8 mouse cellular contexts compared by ENCODE assay signal in the genomic region with DNA sequence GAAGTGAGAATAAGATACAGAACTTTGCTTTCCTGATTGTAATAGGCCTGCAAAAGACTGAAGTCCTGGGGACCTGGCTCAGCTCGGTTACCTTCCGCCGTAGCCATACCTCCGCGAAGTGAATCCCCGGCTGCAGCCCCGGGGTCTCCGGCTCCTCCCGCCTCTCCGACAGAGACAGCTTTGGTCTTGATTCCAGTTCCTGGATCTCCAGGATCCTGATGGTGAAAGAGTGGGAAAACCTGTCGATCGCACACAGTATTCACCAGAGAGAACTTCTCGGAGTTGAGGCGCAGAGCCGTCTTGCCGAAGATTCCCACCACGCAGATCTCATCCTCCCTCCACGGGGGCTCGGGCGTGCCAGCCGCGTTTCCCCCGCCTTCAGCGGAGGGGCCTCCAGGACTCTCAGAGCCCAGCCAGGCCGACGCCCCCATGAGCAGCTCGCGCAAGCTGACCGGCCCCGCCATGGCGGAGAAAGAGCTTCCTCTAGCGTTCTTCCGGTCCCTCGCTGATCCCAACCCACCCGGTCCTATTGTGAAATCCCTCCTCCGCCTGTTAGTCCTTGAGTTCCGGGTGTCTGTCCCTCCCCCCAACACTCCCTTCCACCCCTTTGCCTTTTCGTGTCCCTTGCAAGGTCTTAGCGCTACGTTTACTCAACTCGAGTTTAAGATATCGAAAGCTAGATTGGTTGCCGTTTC. TPM values are rescaled to one million over a fixed set of nuclear protein-coding genes. Genes with fewer than 3 reads are reported as not detected.
DNase-seq lines count a peak whose midpoint lies in the region; ATAC-seq and TF ChIP-seq lines count a peak whose summit lies in the region.

A gene (minus strand): TSS at position 485 of the 695 bp plus-strand sequence.

- H3K4me2 ChIP-seq in embryonic facial prominence, embryonic 15.5 days (replicated peaks) = peak within 1 kb of the TSS; percentile 72
- peak within 1 kb of the TSS; percentile 89 for H3K4me2 ChIP-seq in limb, embryonic 14.5 days (replicated peaks; ENCODE audit: low read depth, low read length, severe bottlenecking)
- H3K4me2 ChIP-seq in midbrain, embryonic 16.5 days (ENCODE audit: low read length) = peak within 1 kb of the TSS; percentile 88

- peaks cover 33% of the 10 kb centered on the region for H3K36me3 ChIP-seq in embryonic facial prominence, embryonic 15.5 days
- peaks cover 41% of the 10 kb centered on the region for H3K36me3 ChIP-seq in limb, embryonic 14.5 days (ENCODE audit: control insufficient read depth, insufficient read depth, low read length)
- peaks cover 5% of the 10 kb centered on the region; the same call in 1 of the 2 replicates for H3K36me3 ChIP-seq in midbrain, embryonic 16.5 days (ENCODE audit: control insufficient read depth, insufficient read depth, low read length)
- peaks cover 9% of the 10 kb centered on the region for H3K36me3 ChIP-seq in spleen, adult 2 months (ENCODE audit: control insufficient read depth, insufficient read depth, low read length)

- no peaks in the 10 kb centered on the region for H3K27me3 ChIP-seq in embryonic facial prominence, embryonic 15.5 days
- no peaks in the 10 kb centered on the region for H3K27me3 ChIP-seq in limb, embryonic 14.5 days (ENCODE audit: control insufficient read depth, insufficient read depth, low read length)
- H3K27me3 ChIP-seq in midbrain, embryonic 16.5 days (ENCODE audit: control insufficient read depth, insufficient read depth, low read depth, low read length) = no peaks in the 10 kb centered on the region
- no peaks in the 10 kb centered on the region for H3K27me3 ChIP-seq in spleen, adult 2 months (ENCODE audit: control insufficient read depth, insufficient read depth, low read length)

- no peak for TF ChIP-seq CTCF in bone marrow macrophage, adult 2 months (IDR thresholded peaks at IDR 0.05; ENCODE audit: low read depth, low read length)
- no peak for TF ChIP-seq CTCF in spleen, adult 2 months (IDR thresholded peaks at IDR 0.05; ENCODE audit: extremely low read depth, insufficient read depth, insufficient read length, insufficient replicate concordance)

- ATAC-seq in embryonic facial prominence, embryonic 15.5 days (ENCODE audit: insufficient number of reproducible peaks, low FRiP score, low TSS enrichment, low read depth) = peak; percentile 86
- ATAC-seq in limb, embryonic 14.5 days (ENCODE audit: low FRiP score, low read depth) = peak; percentile 91
- ATAC-seq in midbrain, embryonic 16.5 days = peak; percentile 90

- TF ChIP-seq POLR2A in bone marrow macrophage, adult 2 months (IDR thresholded peaks at IDR 0.05; ENCODE audit: borderline replicate concordance, low read depth, low read length) = 0 out of 2 replicates have a peak, but pooled peaks have one; percentile 52
- TF ChIP-seq POLR2A in limb, embryonic 14.5 days (IDR thresholded peaks at IDR 0.05; ENCODE audit: borderline replicate concordance, extremely low read depth, insufficient read depth, insufficient read length) = peak; percentile 70; the same call in 1 of the 2 replicates
- TF ChIP-seq POLR2A in spleen, adult 2 months (IDR thresholded peaks at IDR 0.05; ENCODE audit: low read depth, low read length) = peak; percentile 68; the same call in 1 of the 2 replicates

- peak; percentile 84 to 86 for DNase-seq in B cell, adult 2 months
- DNase-seq in heart, adult 8-10 months (ENCODE audit: low spot score) = peak; percentile 86
- DNase-seq in kidney, adult 9 months = peak; percentile 85
- DNase-seq in limb, embryonic 14.5 days (ENCODE audit: low spot score) = peak; percentile 91
- DNase-seq in spleen, adult 2 months (ENCODE audit: low read depth in 1 of 2, low spot score in 2 of 2) = peak; percentile 73 to 74

- H3K9me3 ChIP-seq in embryonic facial prominence, embryonic 15.5 days (replicated peaks) = no peaks in the 10 kb centered on the region
- H3K9me3 ChIP-seq in limb, embryonic 14.5 days (ENCODE audit: control insufficient read depth, low read length) = no peaks in the 10 kb centered on the region
- H3K9me3 ChIP-seq in midbrain, embryonic 16.5 days (replicated peaks; ENCODE audit: control insufficient read depth, low read length, poor library complexity, severe bottlenecking) = no peaks in the 10 kb centered on the region

- H3K27ac ChIP-seq in bone marrow macrophage, adult 2 months (ENCODE audit: insufficient read depth, low read depth, low read length) = peak within 1 kb of the TSS; percentile 41
- H3K27ac ChIP-seq in embryonic facial prominence, embryonic 15.5 days (replicated peaks) = peak within 1 kb of the TSS; percentile 67
- H3K27ac ChIP-seq in limb, embryonic 14.5 days (replicated peaks; ENCODE audit: low read depth, low read length) = peak within 1 kb of the TSS; percentile 68
- peak within 1 kb of the TSS; percentile 30 for H3K27ac ChIP-seq in midbrain, embryonic 16.5 days (ENCODE audit: low read length)
- peak within 1 kb of the TSS; percentile 48 for H3K27ac ChIP-seq in spleen, adult 2 months (ENCODE audit: insufficient read depth, low read length)

- H3K4me1 ChIP-seq in bone marrow macrophage, adult 2 months (ENCODE audit: control insufficient read depth, insufficient read depth, low read length) = peaks cover 15% of the 10 kb centered on the region
- peaks cover 21% of the 10 kb centered on the region for H3K4me1 ChIP-seq in embryonic facial prominence, embryonic 15.5 days
- peaks cover 19% of the 10 kb centered on the region for H3K4me1 ChIP-seq in limb, embryonic 14.5 days (ENCODE audit: control insufficient read depth, insufficient read depth, low read length)
- H3K4me1 ChIP-seq in midbrain, embryonic 16.5 days (ENCODE audit: control insufficient read depth, insufficient read depth, low read length) = peaks cover 28% of the 10 kb centered on the region
- peaks cover 11% of the 10 kb centered on the region for H3K4me1 ChIP-seq in spleen, adult 2 months (ENCODE audit: control insufficient read depth, insufficient read depth, insufficient read length)

- peak within 1 kb of the TSS; percentile 67 for H3K9ac ChIP-seq in embryonic facial prominence, embryonic 15.5 days
- peak within 1 kb of the TSS; percentile 85 for H3K9ac ChIP-seq in limb, embryonic 14.5 days (ENCODE audit: low read depth, low read length, severe bottlenecking)
- H3K9ac ChIP-seq in midbrain, embryonic 16.5 days (ENCODE audit: low read depth, low read length) = peak within 1 kb of the TSS; percentile 85

- peak within 1 kb of the TSS; percentile 78 for H3K4me3 ChIP-seq in bone marrow macrophage, adult 2 months (ENCODE audit: insufficient read depth, low read length)
- peak within 1 kb of the TSS; percentile 94 for H3K4me3 ChIP-seq in embryonic facial prominence, embryonic 15.5 days (replicated peaks)
- H3K4me3 ChIP-seq in limb, embryonic 14.5 days (replicated peaks; ENCODE audit: low read length) = peak within 1 kb of the TSS; percentile 92
- peak within 1 kb of the TSS; percentile 90 for H3K4me3 ChIP-seq in midbrain, embryonic 16.5 days (ENCODE audit: low read depth, low read length)
- H3K4me3 ChIP-seq in spleen, adult 2 months (ENCODE audit: extremely low read depth, insufficient read depth, insufficient read length) = peak within 1 kb of the TSS; percentile 93

- under 1% methylated on average over 43 of the region's 43 CpGs for WGBS in embryonic facial prominence, embryonic 15.5 days
- WGBS in limb, embryonic 14.5 days = 1% methylated on average over 42 of the region's 43 CpGs
- 1% methylated on average over 43 of the region's 43 CpGs for whole genome bisulfite sequencing in midbrain, embryonic 16.5 days
- under 1% methylated on average over 43 of the region's 43 CpGs for WGBS in spleen, adult 2 months

RNA-seq across cellular contexts. Expression of the gene that starts here (rescaled TPM):
- polyA plus RNA-seq in bone marrow macrophage, adult 2 months (2012; ENCODE audit: insufficient read depth, insufficient read length, missing spikeins) = 11.2 and 12.9 TPM in 2 replicates
- 18.5 and 19.4 TPM in 2 replicates for polyA plus RNA-seq in embryonic facial prominence, embryonic 15.5 days (2015; fragmentation: Nextera tagmentation; extraction: Ambion mirVana)
- total RNA-seq in heart, adult 8-10 months (2022) = 10 to 100 TPM in 1 of 4 experiments, 1 to 10 TPM in 3; 8.9 to 10.3 (median 9.5) TPM
- 18.6 and 19.5 TPM in 2 replicates for polyA plus RNA-seq in limb, embryonic 14.5 days (2012; rRNA removed)
- 20.3 and 21.5 TPM in 2 replicates for polyA plus RNA-seq in limb, embryonic 14.5 days (2014; fragmentation: Nextera tagmentation; extraction: Ambion mirVana)
- 22.3 and 23.1 TPM in 2 replicates for polyA plus RNA-seq in midbrain, embryonic 16.5 days (2015; fragmentation: Nextera tagmentation; extraction: Ambion mirVana)
- polyA plus RNA-seq in spleen, adult 2 months (2012; rRNA removed) = 4.7 and 5.0 TPM in 2 replicates

Comparison
In these comparisons a context has a peak if more than half of its experiments do, and no peak if none do; other contexts are left out.
1. Peak in every context shown above with its lines: DNase-seq, ATAC-seq, H3K4me3 ChIP-seq and H3K27ac ChIP-seq.